ENCODE assay signal across 10 mouse cellular contexts in the genomic region with DNA sequence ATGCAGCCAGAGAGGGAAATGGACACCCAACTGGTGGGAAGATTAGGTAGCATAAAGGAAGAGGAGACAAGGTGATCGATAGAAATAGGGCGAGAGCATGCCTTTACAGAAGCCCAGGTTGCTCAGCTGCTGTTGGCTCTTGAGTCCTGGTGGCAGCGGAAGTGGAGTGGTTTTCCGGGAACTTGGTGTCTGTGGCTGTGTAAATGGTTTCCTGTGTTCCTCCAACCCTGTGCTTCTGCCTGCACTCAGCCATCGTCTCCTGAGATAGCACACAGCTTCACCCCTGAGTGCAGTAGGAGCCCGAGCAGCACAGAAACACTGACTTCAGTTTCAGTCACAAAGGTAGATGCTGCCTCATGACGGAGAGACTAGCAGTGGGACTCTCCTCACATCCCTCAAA.
DNase-seq lines count a peak whose midpoint lies in the region.
"Had no signal": no experiment of that assay in that cellular context is flagged by ENCODE, and none has a peak within 500 bp of the region (broad histone marks: within the 10 kb centered on the region; RNA-seq: fewer than 3 reads in every experiment).

No protein-coding gene starts in this region.

- DNase-seq in spleen, adult 18-20 months, result peak; percentile 27 to 33
- DNase-seq in spleen, postnatal 4 days (ENCODE audit: low spot score in 2 of 2), result no peak
- DNase-seq in induced T-regulatory cell, adult 2 months (ENCODE audit: low read depth), result peak; percentile 80
- DNase-seq in naive thymus-derived CD4-positive, alpha-beta T cell, adult 2 months (ENCODE audit: low read depth), result peak; percentile 76
- peak; percentile 68 for DNase-seq in thymus, postnatal 4 days
- DNase-seq in embryo, embryonic 9.5 days (ENCODE audit: extremely low spot score), result no peak
- DNase-seq in urinary bladder, postnatal 36 days (ENCODE audit: low spot score in 2 of 2), result no peak
- DNase-seq in embryo, embryonic 10 days (ENCODE audit: low spot score), result no peak
- DNase-seq: cerebellum, adult 8-10 months; kidney, adult 18-20 months had no signal

Comparison
In these comparisons a context has a peak if more than half of its experiments do, and no peak if none do; other contexts are left out.
1. DNase-seq: peak in spleen, adult 18-20 months (2 of 2), induced T-regulatory cell, adult 2 months (single experiment), naive thymus-derived CD4-positive, alpha-beta T cell, adult 2 months (single experiment) and thymus, postnatal 4 days (single experiment); none in spleen, postnatal 4 days (0 of 2), embryo, embryonic 9.5 days (single experiment), urinary bladder, postnatal 36 days (0 of 2) and embryo, embryonic 10 days (single experiment).